Mouse (Mus musculus): Measurements from ENCODE around the gene Aarsd1. TPM values are rescaled to one million over a fixed set of nuclear protein-coding genes. Genes with fewer than 3 reads are reported as not detected.
"Not testable (repeated sequence)": the region's sequence is repeated elsewhere in the genome, so short reads cannot be mapped to it uniquely, and the experiment has no call there.

Aarsd1 gene
- polyA plus RNA-seq, 1 experiment from 2014 or later, result 37.2 TPM

DNA sequence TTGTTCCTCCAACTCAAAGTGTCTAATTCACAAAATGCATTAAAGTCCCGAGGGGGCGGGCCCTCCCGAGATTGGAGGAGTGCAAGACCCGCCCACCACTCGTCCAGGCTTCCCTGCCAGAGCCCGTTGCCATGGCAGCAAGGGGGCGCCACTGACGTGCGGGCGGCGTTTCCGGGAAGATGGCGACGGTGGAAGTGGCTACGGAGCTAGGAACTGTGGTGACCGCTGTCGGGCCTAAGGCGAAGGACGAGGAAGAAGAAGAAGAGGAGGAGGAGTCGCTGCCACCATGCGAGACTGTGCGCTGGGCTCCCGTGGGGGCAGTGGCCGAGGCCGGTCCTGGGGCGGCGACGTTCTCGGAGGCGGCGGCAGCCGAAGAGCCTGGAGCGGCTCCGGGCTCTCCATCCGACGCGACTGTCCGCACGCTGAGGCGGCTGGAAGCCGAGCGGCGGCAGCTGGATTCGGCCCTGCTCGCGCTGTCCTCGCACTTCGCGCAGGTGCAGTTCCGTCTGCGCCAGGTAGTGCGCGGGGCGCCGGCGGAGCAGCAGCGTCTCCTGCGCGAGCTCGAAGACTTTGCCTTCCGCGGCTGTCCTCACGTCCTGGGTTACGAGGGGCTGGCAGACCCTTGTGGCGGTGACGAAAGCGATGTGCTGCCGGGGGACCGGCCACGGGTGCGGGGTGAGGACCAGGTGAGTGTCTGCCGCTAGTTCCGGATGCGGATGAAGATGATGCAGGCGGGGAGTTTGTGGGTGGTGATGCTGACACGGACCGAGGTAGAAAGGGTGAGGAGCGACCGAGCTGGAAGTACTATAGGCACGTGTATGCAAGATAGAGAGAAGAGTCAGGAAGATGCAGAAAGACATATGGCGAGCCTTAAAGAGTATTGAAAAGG lies 7.8 kb upstream of the Aarsd1 start, which contains the start of the genes Rundc1 and Ptges3l:
Rundc1 (plus strand) TSS at position 161 of the 889 bp plus-strand sequence.
Ptges3l (minus strand) TSS at position 409 of the 889 bp plus-strand sequence.
- Histone ChIP-seq H3K9ac (peak within 1 kb of the TSS; percentile 80), H3K27ac (replicated peaks) (peak within 1 kb of the TSS; percentile 80), H3K4me2 (peak within 1 kb of the TSS; percentile 97), H3K4me1 (replicated peaks) (peaks cover 34% of the 10 kb centered on the region), H3K4me3 (replicated peaks) (peak within 1 kb of the TSS; percentile 94), H3K36me3 (replicated peaks) (peaks cover 10% of the 10 kb centered on the region), H3K9me3 (replicated peaks) (no peaks in the 10 kb centered on the region), H3K27me3 (no peaks in the 10 kb centered on the region)
- under 1% methylated on average over 81 of the region's 81 CpGs for WGBS (ENCODE audit: insufficient replicate concordance)
- ATAC-seq (ENCODE audit: insufficient read depth), result peak; percentile 88

GRCm38 (mm10) chr11:101424105-101424851 lies 6.9 kb upstream of the Aarsd1 start, which contains the start of gene Gm27029:
Gm27029 (minus strand) TSS chr11:101424796.
- Histone ChIP-seq H3K4me3 (replicated peaks) (peak within 1 kb of the TSS; percentile 94), H3K9ac (peak within 1 kb of the TSS; percentile 80), H3K27ac (replicated peaks) (peak within 1 kb of the TSS; percentile 80), H3K4me1 (replicated peaks) (peaks cover 39% of the 10 kb centered on the region), H3K27me3 (no peaks in the 10 kb centered on the region), H3K36me3 (replicated peaks) (peaks cover under 1% of the 10 kb centered on the region; the same call in 1 of the 2 replicates), H3K4me2 (peak within 1 kb of the TSS; percentile 97), H3K9me3 (replicated peaks) (no peaks in the 10 kb centered on the region)
- no peak for ATAC-seq (ENCODE audit: insufficient read depth)
- 9% methylated on average over 23 of the region's 23 CpGs for WGBS (ENCODE audit: insufficient replicate concordance)

DNA sequence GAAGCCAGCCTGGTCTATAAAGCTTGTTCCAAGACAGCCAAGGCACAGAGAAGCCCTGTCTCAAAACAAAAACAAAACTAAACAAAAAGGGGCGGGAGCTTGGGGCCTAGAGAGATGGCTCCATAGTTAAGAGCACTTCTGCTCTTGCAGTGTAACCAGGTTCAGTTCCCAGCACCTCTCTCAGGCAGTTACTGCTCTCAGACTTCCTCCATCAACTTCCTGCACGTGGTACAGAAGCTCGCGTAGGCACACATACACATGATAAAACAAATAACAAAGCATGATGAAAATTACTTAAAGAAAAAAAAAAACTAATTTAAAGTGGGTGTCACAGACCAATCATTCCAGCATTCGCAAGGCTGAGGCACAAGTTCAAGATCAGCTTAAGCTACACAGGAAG lies 2.7 kb upstream of the Aarsd1 start:
- Histone ChIP-seq H3K27ac (replicated peaks) (no peak overlapping the region), H3K9ac (no peak overlapping the region), H3K4me3 (replicated peaks) (no peak overlapping the region), H3K4me1 (replicated peaks) (peaks cover 34% of the 10 kb centered on the region), H3K9me3 (replicated peaks) (no peaks in the 10 kb centered on the region), H3K27me3 (no peaks in the 10 kb centered on the region), H3K36me3 (replicated peaks) (no peaks in the 10 kb centered on the region), H3K4me2 (no peak overlapping the region)
- no peak for ATAC-seq (ENCODE audit: insufficient read depth)
- WGBS (ENCODE audit: insufficient replicate concordance), result 66% methylated on average over 5 of the region's 5 CpGs

GRCm38 (mm10) chr11:101419610-101420009 lies 2.2 kb upstream of the Aarsd1 start:
- Histone ChIP-seq H3K4me3 (replicated peaks) (no peak overlapping the region), H3K9me3 (replicated peaks) (no peaks in the 10 kb centered on the region), H3K4me2 (no peak overlapping the region), H3K27me3 (no peaks in the 10 kb centered on the region), H3K36me3 (replicated peaks) (no peaks in the 10 kb centered on the region), H3K9ac (no peak overlapping the region), H3K27ac (replicated peaks) (no peak overlapping the region), H3K4me1 (replicated peaks) (peaks cover 30% of the 10 kb centered on the region)
- no peak for ATAC-seq (ENCODE audit: insufficient read depth)
- WGBS (ENCODE audit: insufficient replicate concordance), result 42% methylated on average over 3 of the region's 3 CpGs

DNA sequence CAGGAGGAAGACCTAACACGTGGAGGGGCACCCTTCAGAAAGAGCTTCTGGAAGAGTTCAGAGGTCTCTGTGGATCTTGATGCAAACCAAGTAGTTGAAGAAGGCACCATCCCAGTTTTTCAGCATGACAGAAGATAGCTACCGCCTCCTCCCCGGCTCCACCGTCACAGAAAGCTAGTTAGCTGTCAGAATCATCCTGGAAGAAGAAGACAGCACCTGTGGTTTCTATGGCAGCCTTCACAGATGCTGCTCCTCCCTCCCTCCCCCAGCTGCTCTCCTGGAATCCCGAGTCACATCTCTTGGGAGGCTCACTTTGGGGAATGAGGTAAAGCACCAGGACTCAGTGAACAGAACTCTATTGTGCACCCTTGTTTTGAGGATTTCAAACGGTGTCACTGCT lies 1.6 kb upstream of the Aarsd1 start:
- no peaks in the 10 kb centered on the region for H3K27me3 ChIP-seq
- H3K9me3 ChIP-seq (replicated peaks), result no peaks in the 10 kb centered on the region
- peaks cover 24% of the 10 kb centered on the region for H3K4me1 ChIP-seq (replicated peaks)
- WGBS (ENCODE audit: insufficient replicate concordance), result 63% methylated on average over 6 of the region's 6 CpGs
- peaks cover 1% of the 10 kb centered on the region for H3K36me3 ChIP-seq (replicated peaks)
- no peak overlapping the region for H3K27ac ChIP-seq (replicated peaks)
- H3K4me2 ChIP-seq, result no peak overlapping the region
- H3K4me3 ChIP-seq (replicated peaks), result no peak overlapping the region
- ATAC-seq (ENCODE audit: insufficient read depth), result no peak
- no peak overlapping the region for H3K9ac ChIP-seq

- H3K4me2 ChIP-seq, result peak overlapping the region; percentile 86
- H3K9me3 ChIP-seq (replicated peaks), result no peaks in the 10 kb centered on the region
- peaks cover 23% of the 10 kb centered on the region for H3K36me3 ChIP-seq (replicated peaks)
- under 1% methylated on average over 11 of the region's 11 CpGs for WGBS (ENCODE audit: insufficient replicate concordance)
- no peaks in the 10 kb centered on the region for H3K27me3 ChIP-seq
- peak overlapping the region; percentile 83 for H3K4me3 ChIP-seq (replicated peaks)
- H3K9ac ChIP-seq, result peak overlapping the region; percentile 79
- H3K27ac ChIP-seq (replicated peaks), result peak overlapping the region; percentile 63
- peak; percentile 36 for ATAC-seq (ENCODE audit: insufficient read depth)
- peaks cover 20% of the 10 kb centered on the region for H3K4me1 ChIP-seq (replicated peaks)
Measured at GRCm38 (mm10) chr11:101416433-101417100, 848 bp downstream of the Aarsd1 start.

GRCm38 (mm10) chr11:101415306-101415705 lies 2.1 kb downstream of the Aarsd1 start:
- Histone ChIP-seq H3K4me3 (replicated peaks) (no peak overlapping the region), H3K27me3 (no peaks in the 10 kb centered on the region), H3K4me1 (replicated peaks) (peaks cover 20% of the 10 kb centered on the region), H3K27ac (replicated peaks) (no peak overlapping the region), H3K9ac (no peak overlapping the region), H3K4me2 (no peak overlapping the region), H3K36me3 (replicated peaks) (peaks cover 35% of the 10 kb centered on the region), H3K9me3 (replicated peaks) (no peaks in the 10 kb centered on the region)
- WGBS (ENCODE audit: insufficient replicate concordance), result 83% methylated on average over 2 of the region's 2 CpGs
- no peak for ATAC-seq (ENCODE audit: insufficient read depth)

DNA sequence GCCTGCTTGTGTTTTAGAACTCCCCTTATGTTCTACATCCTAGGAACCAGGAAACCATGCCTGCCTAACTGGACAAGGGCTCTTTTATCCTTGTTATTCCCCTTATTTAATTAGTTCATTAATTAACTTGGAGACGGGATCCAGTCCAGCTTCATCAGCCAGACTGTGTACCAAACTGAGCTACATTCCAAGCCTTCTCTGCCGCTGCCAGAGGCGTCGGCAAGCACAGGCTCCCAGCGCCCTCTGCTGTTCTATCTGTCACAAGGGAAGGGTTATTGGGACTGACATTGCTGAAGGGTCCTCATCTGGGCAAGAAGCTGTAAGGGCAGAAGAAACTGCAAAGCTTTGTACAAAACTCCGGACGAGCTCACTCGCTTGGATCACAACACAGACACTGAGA lies 22.3 kb downstream of the Aarsd1 start:
- Histone ChIP-seq H3K4me2 (no peak overlapping the region), H3K4me3 (replicated peaks) (no peak overlapping the region), H3K36me3 (replicated peaks) (no peaks in the 10 kb centered on the region), H3K9me3 (replicated peaks) (no peaks in the 10 kb centered on the region), H3K4me1 (replicated peaks) (no peaks in the 10 kb centered on the region), H3K27ac (replicated peaks) (no peak overlapping the region), H3K27me3 (no peaks in the 10 kb centered on the region), H3K9ac (no peak overlapping the region)
- WGBS (ENCODE audit: insufficient replicate concordance), result 4% methylated on average over 8 of the region's 8 CpGs
- no peak for ATAC-seq (ENCODE audit: insufficient read depth)

DNA sequence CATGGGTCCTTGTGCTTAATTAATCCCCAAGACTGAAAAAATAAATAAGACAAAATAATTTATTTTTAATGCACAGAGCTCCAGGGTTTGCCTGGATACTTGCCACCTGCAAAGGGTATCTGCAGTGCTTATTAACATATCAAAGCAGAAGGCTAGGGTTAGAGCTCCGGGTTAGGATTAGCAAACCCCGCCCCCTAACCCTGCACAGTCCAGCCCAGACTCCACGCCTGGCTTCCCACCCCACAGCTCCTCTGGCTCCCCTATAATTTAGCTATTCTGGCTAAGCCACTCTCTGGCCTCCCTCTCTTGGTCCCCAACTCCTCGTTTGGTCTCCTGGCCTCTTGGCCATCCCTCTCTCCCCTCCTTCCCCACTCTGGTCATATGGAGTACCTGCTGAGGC lies 35.6 kb downstream of the Aarsd1 start:
- Histone ChIP-seq H3K9ac (no peak overlapping the region), H3K9me3 (replicated peaks) (no peaks in the 10 kb centered on the region), H3K4me2 (no peak overlapping the region), H3K27ac (replicated peaks) (no peak overlapping the region), H3K4me1 (replicated peaks) (no peaks in the 10 kb centered on the region), H3K36me3 (replicated peaks) (no peaks in the 10 kb centered on the region), H3K4me3 (replicated peaks) (no peak overlapping the region), H3K27me3 (peaks cover 11% of the 10 kb centered on the region)
- WGBS (ENCODE audit: insufficient replicate concordance), result 29% methylated on average over 4 of the region's 4 CpGs
- no peak for ATAC-seq (ENCODE audit: insufficient read depth)

- ATAC-seq (ENCODE audit: insufficient read depth), result no peak
- H3K27ac ChIP-seq (replicated peaks), result no peak overlapping the region
- no peak overlapping the region for H3K4me2 ChIP-seq
- H3K4me3 ChIP-seq (replicated peaks), result no peak overlapping the region
- H3K27me3 ChIP-seq, result peaks cover 15% of the 10 kb centered on the region
- no peaks in the 10 kb centered on the region for H3K36me3 ChIP-seq (replicated peaks)
- no peak overlapping the region for H3K9ac ChIP-seq
- no peaks in the 10 kb centered on the region for H3K4me1 ChIP-seq (replicated peaks)
- 56% methylated on average over 6 of the region's 6 CpGs for WGBS (ENCODE audit: insufficient replicate concordance)
- H3K9me3 ChIP-seq (replicated peaks), result no peaks in the 10 kb centered on the region
Measured at GRCm38 (mm10) chr11:101378926-101379325, 38.5 kb downstream of the Aarsd1 start.

GRCm38 (mm10) chr11:101378196-101378595 lies 39.2 kb downstream of the Aarsd1 start:
- H3K4me3 ChIP-seq (replicated peaks); ATAC-seq (ENCODE audit: insufficient read depth); H3K9me3 ChIP-seq (replicated peaks); H3K27ac ChIP-seq (replicated peaks); H3K4me2 ChIP-seq; H3K36me3 ChIP-seq (replicated peaks); H3K4me1 ChIP-seq (replicated peaks); H3K9ac ChIP-seq: not testable (repeated sequence)
- peaks cover 15% of the 10 kb centered on the region for H3K27me3 ChIP-seq
- WGBS (ENCODE audit: insufficient replicate concordance), result 68% methylated on average over 8 of the region's 8 CpGs

Data from liver, embryonic 15.5 days (tissue).